Mouse (Mus musculus) cerebellum, adult 2 months (tissue): ENCODE data around the gene Ulk3.

Experiments
- CTCF ChIP-seq: fragments of 200-500 bp; IDR thresholded peaks from 2 replicates; pipeline ENCODE4 v1.5.1; 2011; ENCODE audit warnings: low read depth, mild to moderate bottlenecking, control low read depth, low read length, moderate library complexity, borderline replicate concordance; ENCODE audit not compliant: insufficient read depth
- POLR2A ChIP-seq: fragments of 200-500 bp; IDR thresholded peaks from 2 replicates; pipeline ENCODE4 v1.6.1; 2011; ENCODE audit warnings: low read length, control low read depth, borderline replicate concordance; ENCODE audit not compliant: insufficient read depth

GRCm38 (mm10) chr9:57644442-57644943 is 55.2 kb downstream of the Ulk3 start:
- TF ChIP-seq CTCF (no peak), POLR2A (no peak)
